Mouse (Mus musculus): ENCODE measurements at regions not wholly inside any gene's neighbourhood (a gene's known extent, or its start where the extent isn't known, plus 50 kb on each side); places are given as distances from the start of the nearest gene placed in this dataset.
"Not testable (repeated sequence)": the region's sequence is repeated elsewhere in the genome, so short reads cannot be mapped to it uniquely, and the experiment has no call there.

- no peak for DNase-seq (ENCODE audit: low spot score in 2 of 2)
Measured at GRCm38 (mm10) chr12:74825664-74826063, 351.5 kb downstream of the Kcnh5 start.

GRCm38 (mm10) chr12:74824735-74825494 is 352.2 kb downstream of the Kcnh5 start:
- DNase-seq (ENCODE audit: low spot score in 2 of 2): peak; percentile 9 to 48

- DNase-seq (ENCODE audit: low spot score in 2 of 2): not testable (repeated sequence)
Measured at GRCm38 (mm10) chr12:74816181-74816580, 361.0 kb downstream of the Kcnh5 start.

- DNase-seq (ENCODE audit: low spot score in 2 of 2): not testable (repeated sequence)
Measured at GRCm38 (mm10) chr12:74808571-74808970, 368.6 kb downstream of the Kcnh5 start.

- DNase-seq (ENCODE audit: low spot score in 2 of 2): not testable (repeated sequence)
Measured at GRCm38 (mm10) chr12:74807926-74808325, 369.2 kb downstream of the Kcnh5 start.

GRCm38 (mm10) chr12:74803740-74804512 is 373.2 kb downstream of the Kcnh5 start:
- no peak for DNase-seq (ENCODE audit: low spot score in 2 of 2)

GRCm38 (mm10) chr12:74792036-74792435 is 385.1 kb downstream of the Kcnh5 start:
- DNase-seq (ENCODE audit: low spot score in 2 of 2): peak; percentile 13 to 54

GRCm38 (mm10) chr12:74762284-74762683 is 414.8 kb downstream of the Kcnh5 start:
- DNase-seq (ENCODE audit: low spot score in 2 of 2): no peak

- DNase-seq (ENCODE audit: low spot score in 2 of 2): peak in 1 of 2 experiments; percentile 18
Measured at GRCm38 (mm10) chr12:74745051-74745450, 428.9 kb upstream of the Gm11042 start.

GRCm38 (mm10) chr12:74728866-74729265 is 412.7 kb upstream of the Gm11042 start:
- DNase-seq (ENCODE audit: low spot score in 2 of 2): no peak

GRCm38 (mm10) chr12:74679149-74679548 is 363.0 kb upstream of the Gm11042 start:
- DNase-seq (ENCODE audit: low spot score in 2 of 2): no peak

GRCm38 (mm10) chr12:74677835-74678234 is 361.6 kb upstream of the Gm11042 start:
- no peak for DNase-seq (ENCODE audit: low spot score in 2 of 2)

GRCm38 (mm10) chr12:74658406-74658805 is 342.2 kb upstream of the Gm11042 start:
- DNase-seq (ENCODE audit: low spot score in 2 of 2): no peak

GRCm38 (mm10) chr12:74657036-74657648 is 340.9 kb upstream of the Gm11042 start:
- DNase-seq (ENCODE audit: low spot score in 2 of 2): no peak

- DNase-seq (ENCODE audit: low spot score in 2 of 2): no peak
Measured at GRCm38 (mm10) chr12:74651256-74651655, 335.1 kb upstream of the Gm11042 start.

GRCm38 (mm10) chr12:74632827-74633226 is 316.6 kb upstream of the Gm11042 start:
- no peak for DNase-seq (ENCODE audit: low spot score in 2 of 2)

- peak in 1 of 2 experiments; percentile 23 for DNase-seq (ENCODE audit: low spot score in 2 of 2)
Measured at GRCm38 (mm10) chr12:74595208-74595607, 279.0 kb upstream of the Gm11042 start.

GRCm38 (mm10) chr12:74554599-74554998 is 238.4 kb upstream of the Gm11042 start:
- no peak for DNase-seq (ENCODE audit: low spot score in 2 of 2)

GRCm38 (mm10) chr12:74544172-74544571 is 228.0 kb upstream of the Gm11042 start:
- DNase-seq (ENCODE audit: low spot score in 2 of 2): no peak

GRCm38 (mm10) chr12:74534882-74535281 is 218.7 kb upstream of the Gm11042 start:
- DNase-seq (ENCODE audit: low spot score in 2 of 2): no peak

- DNase-seq (ENCODE audit: low spot score in 2 of 2): no peak
Measured at GRCm38 (mm10) chr12:74528983-74529566, 212.9 kb upstream of the Gm11042 start.

- no peak for DNase-seq (ENCODE audit: low spot score in 2 of 2)
Measured at GRCm38 (mm10) chr12:74527190-74527621, 211.0 kb upstream of the Gm11042 start.
